ENCODE assay signal across 14 mouse cellular contexts in the genomic region with DNA sequence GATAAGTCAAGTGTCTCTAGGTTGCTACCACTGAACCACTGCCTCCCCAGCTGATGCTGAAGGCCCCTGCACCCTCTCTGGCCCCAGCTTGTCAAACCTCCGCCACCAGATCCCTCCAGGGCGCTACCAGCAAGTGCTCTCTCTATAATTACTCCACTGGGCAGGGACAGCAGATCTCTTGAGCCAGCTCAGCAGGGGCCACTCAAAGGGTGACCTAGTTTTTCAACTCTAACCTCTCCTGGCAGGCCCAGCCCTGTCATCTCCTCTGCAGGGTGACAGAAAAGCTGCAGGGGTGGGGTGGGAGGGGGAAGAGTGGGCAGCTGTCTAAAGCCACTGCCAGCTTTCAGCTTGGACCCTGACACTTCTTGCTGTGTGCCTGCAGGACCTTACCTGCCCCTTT. TPM values are rescaled to one million over a fixed set of nuclear protein-coding genes. Genes with fewer than 3 reads are reported as not detected.
DNase-seq lines count a peak whose midpoint lies in the region; ATAC-seq lines count a peak whose summit lies in the region.
"Had no signal": no experiment of that assay in that cellular context is flagged by ENCODE, and none has a peak within 500 bp of the region (broad histone marks: within the 10 kb centered on the region; RNA-seq: fewer than 3 reads in every experiment).

No protein-coding gene starts in this region.

- H3K9me3 ChIP-seq in neural tube, embryonic 12.5 days, result 0 out of 2 replicates have a peak, but pooled peaks cover 6% of the 10 kb centered on the region
- H3K9me3 ChIP-seq in neural tube, embryonic 15.5 days (replicated peaks), result no peaks in the 10 kb centered on the region
- peaks cover 5% of the 10 kb centered on the region; the same call in 1 of the 2 replicates for H3K9me3 ChIP-seq in heart, embryonic 13.5 days
- H3K9me3 ChIP-seq: intestine, embryonic 15.5 days; limb, embryonic 15.5 days had no signal

- H3K9ac ChIP-seq in neural tube, embryonic 12.5 days, result 0 out of 2 replicates have a peak overlapping the region, but pooled peaks have one; percentile 14
- no peak overlapping the region for H3K9ac ChIP-seq in neural tube, embryonic 15.5 days (replicated peaks)
- H3K9ac ChIP-seq in heart, embryonic 13.5 days, result peak overlapping the region; percentile 28
- H3K9ac ChIP-seq: intestine, embryonic 15.5 days; limb, embryonic 15.5 days had no signal

- DNase-seq in cerebellum, postnatal 10 days, result no peak
- DNase-seq in skeletal muscle tissue, adult 2 months (ENCODE audit: low read depth, low spot score), result peak; percentile 81
- DNase-seq in kidney, postnatal 14 days, result no peak
- DNase-seq: B cell, adult 2 months; lung, postnatal 14 days; right cerebral cortex, adult 18-20 months had no signal

- peaks cover 50% of the 10 kb centered on the region for H3K27me3 ChIP-seq in neural tube, embryonic 12.5 days (replicated peaks)
- H3K27me3 ChIP-seq in neural tube, embryonic 15.5 days (replicated peaks), result peaks cover 54% of the 10 kb centered on the region
- peaks cover 90% of the 10 kb centered on the region for H3K27me3 ChIP-seq in heart, embryonic 13.5 days (replicated peaks)

- no peak overlapping the region for H3K4me2 ChIP-seq in neural tube, embryonic 12.5 days (replicated peaks)
- no peak overlapping the region for H3K4me2 ChIP-seq in neural tube, embryonic 15.5 days
- H3K4me2 ChIP-seq in heart, embryonic 13.5 days, result peak overlapping the region; percentile 22
- H3K4me2 ChIP-seq: intestine, embryonic 15.5 days; limb, embryonic 15.5 days had no signal

- peak; percentile 33; the same call in 1 of the 2 replicates for ATAC-seq in cerebellum, adult (ENCODE audit: insufficient number of reproducible peaks, low FRiP score, low TSS enrichment)
- ATAC-seq in neural tube, embryonic 12.5 days (ENCODE audit: low FRiP score, low read depth), result no peak
- no peak for ATAC-seq in neural tube, embryonic 15.5 days (ENCODE audit: low FRiP score)
- ATAC-seq in heart, embryonic 13.5 days (ENCODE audit: extremely low read depth, insufficient number of reproducible peaks, low FRiP score, low TSS enrichment), result no peak
- ATAC-seq in frontal cortex, adult (ENCODE audit: low TSS enrichment), result no peak
- ATAC-seq: forebrain, embryonic 16.5 days had no signal

- H3K27ac ChIP-seq in neural tube, embryonic 12.5 days, result no peak overlapping the region
- no peak overlapping the region for H3K27ac ChIP-seq in neural tube, embryonic 15.5 days (replicated peaks)
- H3K27ac ChIP-seq in heart, embryonic 13.5 days (replicated peaks), result peak overlapping the region; percentile 81
- H3K27ac ChIP-seq: intestine, embryonic 15.5 days; limb, embryonic 15.5 days had no signal

- WGBS in neural tube, embryonic 12.5 days, result 16% methylated on average over 2 of the region's 2 CpGs
- 11% methylated on average over 2 of the region's 2 CpGs for WGBS in neural tube, embryonic 15.5 days
- WGBS in heart, embryonic 13.5 days, result 15% methylated on average over 2 of the region's 2 CpGs

- no peaks in the 10 kb centered on the region; the same call in 1 of the 2 replicates for H3K4me1 ChIP-seq in neural tube, embryonic 12.5 days
- H3K4me1 ChIP-seq in neural tube, embryonic 15.5 days, result peaks cover 14% of the 10 kb centered on the region; the same call in 1 of the 2 replicates
- H3K4me1 ChIP-seq in heart, embryonic 13.5 days, result peaks cover 35% of the 10 kb centered on the region

- H3K4me3 ChIP-seq in neural tube, embryonic 12.5 days, result no peak overlapping the region
- no peak overlapping the region for H3K4me3 ChIP-seq in neural tube, embryonic 15.5 days (replicated peaks)
- H3K4me3 ChIP-seq in heart, embryonic 13.5 days, result no peak overlapping the region
- H3K4me3 ChIP-seq: intestine, embryonic 15.5 days; limb, embryonic 15.5 days had no signal

- H3K36me3 ChIP-seq in neural tube, embryonic 12.5 days, result no peaks in the 10 kb centered on the region
- H3K36me3 ChIP-seq in neural tube, embryonic 15.5 days, result peaks cover 19% of the 10 kb centered on the region
- no peaks in the 10 kb centered on the region for H3K36me3 ChIP-seq in heart, embryonic 13.5 days
- H3K36me3 ChIP-seq: intestine, embryonic 15.5 days; limb, embryonic 15.5 days had no signal

RNA-seq across cellular contexts. Expression of gene Lingo3, which starts 6.0 kb away (rescaled TPM):
- polyA plus RNA-seq in neural tube, embryonic 12.5 days (2016; fragmentation: Nextera tagmentation; extraction: Ambion mirVana), result 0.65 and 1.3 TPM in 2 replicates
- 14.6 and 18.6 TPM in 2 replicates for polyA plus RNA-seq in neural tube, embryonic 15.5 days (2015; fragmentation: Nextera tagmentation; extraction: Ambion mirVana)
- 0.16 and 0.34 TPM in 2 replicates for polyA plus RNA-seq in heart, embryonic 13.5 days (2015; fragmentation: Nextera tagmentation; extraction: Ambion mirVana)

RNA-seq across cellular contexts. Expression of gene Oaz1, which starts 11.4 kb away (rescaled TPM):
- polyA plus RNA-seq in neural tube, embryonic 12.5 days (2016; fragmentation: Nextera tagmentation; extraction: Ambion mirVana), result 1,342 and 1,429 TPM in 2 replicates
- polyA plus RNA-seq in neural tube, embryonic 15.5 days (2015; fragmentation: Nextera tagmentation; extraction: Ambion mirVana), result 1,221 and 1,325 TPM in 2 replicates
- 2,053 and 2,109 TPM in 2 replicates for polyA plus RNA-seq in heart, embryonic 13.5 days (2015; fragmentation: Nextera tagmentation; extraction: Ambion mirVana)

RNA-seq across cellular contexts. Expression of gene Lsm7, which starts 17.2 kb away (rescaled TPM):
- 265 and 274 TPM in 2 replicates for polyA plus RNA-seq in neural tube, embryonic 12.5 days (2016; fragmentation: Nextera tagmentation; extraction: Ambion mirVana)
- polyA plus RNA-seq in neural tube, embryonic 15.5 days (2015; fragmentation: Nextera tagmentation; extraction: Ambion mirVana), result 226 and 240 TPM in 2 replicates
- 157 and 171 TPM in 2 replicates for polyA plus RNA-seq in heart, embryonic 13.5 days (2015; fragmentation: Nextera tagmentation; extraction: Ambion mirVana)

RNA-seq across cellular contexts. Expression of gene Sppl2b, which starts 17.2 kb away (rescaled TPM):
- polyA plus RNA-seq in neural tube, embryonic 12.5 days (2016; fragmentation: Nextera tagmentation; extraction: Ambion mirVana), result 51.2 and 51.3 TPM in 2 replicates
- polyA plus RNA-seq in neural tube, embryonic 15.5 days (2015; fragmentation: Nextera tagmentation; extraction: Ambion mirVana), result 78.6 and 84.1 TPM in 2 replicates
- 27.7 and 28.5 TPM in 2 replicates for polyA plus RNA-seq in heart, embryonic 13.5 days (2015; fragmentation: Nextera tagmentation; extraction: Ambion mirVana)

RNA-seq across cellular contexts. Expression of gene Jsrp1, which starts 24.5 kb away (rescaled TPM):
- polyA plus RNA-seq in neural tube, embryonic 12.5 days (2016; fragmentation: Nextera tagmentation; extraction: Ambion mirVana), result 1.4 and 1.6 TPM in 2 replicates
- polyA plus RNA-seq in neural tube, embryonic 15.5 days (2015; fragmentation: Nextera tagmentation; extraction: Ambion mirVana), result 1.2 and 2.5 TPM in 2 replicates
- 5.7 and 5.9 TPM in 2 replicates for polyA plus RNA-seq in heart, embryonic 13.5 days (2015; fragmentation: Nextera tagmentation; extraction: Ambion mirVana)
- polyA plus RNA-seq: forebrain, embryonic 16.5 days had no signal
